ENCODE assay signal across 25 mouse cellular contexts in the genomic region with DNA sequence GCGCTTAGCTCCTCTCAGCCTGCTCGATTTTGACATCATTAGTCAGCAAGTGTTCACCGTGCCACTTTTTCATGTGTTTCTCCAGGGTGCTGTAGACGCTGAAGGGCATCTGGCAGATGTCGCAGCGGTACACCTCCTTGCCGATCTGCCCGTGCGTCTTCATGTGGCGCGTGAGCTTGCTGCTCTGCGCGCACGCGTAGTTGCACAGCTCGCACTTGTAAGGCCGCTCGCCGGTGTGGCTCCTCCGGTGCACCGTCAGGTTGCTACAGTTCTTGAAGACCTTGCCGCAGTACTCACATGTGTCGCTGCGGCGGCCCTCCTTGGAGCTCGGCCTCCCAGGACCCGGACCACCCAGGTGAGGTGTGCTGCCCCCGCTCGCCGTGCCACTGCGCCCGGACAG.
DNase-seq lines count a peak whose midpoint lies in the region; TF ChIP-seq lines count a peak whose summit lies in the region.
"Had no signal": no experiment of that assay in that cellular context is flagged by ENCODE, and none has a peak within 500 bp of the region (broad histone marks: within the 10 kb centered on the region; RNA-seq: fewer than 3 reads in every experiment).

No protein-coding gene starts in this region.

- H3K36me3 ChIP-seq in testis, adult 2 months (ENCODE audit: control insufficient read depth, insufficient read depth, low read length) = no peaks in the 10 kb centered on the region
- H3K36me3 ChIP-seq in ES-E14 (ENCODE audit: control insufficient read depth, insufficient read depth, low read length, poor library complexity, severe bottlenecking) = no peaks in the 10 kb centered on the region
- H3K36me3 ChIP-seq: liver, embryonic 13.5 days had no signal

- H3K27me3 ChIP-seq in testis, adult 2 months (ENCODE audit: control insufficient read depth, insufficient read depth, low read length) = no peaks in the 10 kb centered on the region
- H3K27me3 ChIP-seq: embryonic facial prominence, embryonic 13.5 days; heart, embryonic 13.5 days; liver, embryonic 13.5 days; neural tube, embryonic 12.5 days had no signal

- no peak overlapping the region; the same call in 1 of the 2 replicates for H3K9ac ChIP-seq in ES-E14 (ENCODE audit: insufficient read depth, low read depth, low read length, poor library complexity, severe bottlenecking)
- H3K9ac ChIP-seq: embryonic facial prominence, embryonic 13.5 days; heart, embryonic 13.5 days; liver, embryonic 13.5 days; lung, embryonic 14.5 days; neural tube, embryonic 12.5 days had no signal

- no peak overlapping the region for H3K4me3 ChIP-seq in gastrocnemius, adult 2 months
- H3K4me3 ChIP-seq in testis, adult 2 months (ENCODE audit: control insufficient read depth, low read depth, low read length) = peak overlapping the region; percentile 46
- peak overlapping the region; percentile 41 to 54; a peak in 3 of 4 replicates for H3K4me3 ChIP-seq in ES-E14 (ENCODE audit: insufficient read depth in 1 of 2, low read depth in 1 of 2, low read length in 2 of 2, poor library complexity in 1 of 2, severe bottlenecking in 1 of 2)
- H3K4me3 ChIP-seq: embryonic facial prominence, embryonic 13.5 days; heart, embryonic 13.5 days; liver, embryonic 13.5 days; neural tube, embryonic 12.5 days had no signal

- DNase-seq in gastrocnemius, adult 2 months = peak; percentile 13
- no peak for DNase-seq in gastrocnemius, adult 8-10 months (ENCODE audit: low spot score in 2 of 2)
- DNase-seq in testis, postnatal 10 days (ENCODE audit: low spot score) = no peak
- peak; percentile 41 for DNase-seq in ES-E14 (ENCODE audit: low read depth, low spot score)
- peak; percentile 21 for DNase-seq in naive thymus-derived CD4-positive, alpha-beta T cell, adult 2 months (ENCODE audit: low read depth)
- DNase-seq in urinary bladder, adult 18-20 months (ENCODE audit: low spot score in 2 of 2) = no peak
- DNase-seq in adrenal gland, adult 18-20 months (ENCODE audit: low spot score in 2 of 2) = no peak
- DNase-seq: adrenal gland, postnatal 10 days; cerebellum, adult 2 months; cerebellum, postnatal 25 days; gastrocnemius, postnatal 14 days; heart, adult 18-20 months; heart, postnatal 14 days; kidney, adult 2 months; kidney, postnatal 14 days; layer of hippocampus, postnatal 36 days; liver, embryonic 13.5 days; lung, embryonic 14.5 days; midbrain, embryonic 14.5 days; right cerebral cortex, postnatal 14 days; spleen, adult 18-20 months had no signal

- no peak for TF ChIP-seq CTCF in gastrocnemius, adult 2 months (IDR thresholded peaks at IDR 0.05)
- 0 out of 2 replicates have a peak, but pooled peaks have one; percentile 13 for TF ChIP-seq CTCF in testis, adult 2 months (IDR thresholded peaks at IDR 0.05; ENCODE audit: control insufficient read depth, insufficient read depth, insufficient replicate concordance, low read depth, low read length)

- H3K9me3 ChIP-seq in ES-E14 (ENCODE audit: control insufficient read depth, insufficient read depth, low read depth, low read length) = no peaks in the 10 kb centered on the region

- TF ChIP-seq POLR2A in testis, adult 2 months (IDR thresholded peaks at IDR 0.05; ENCODE audit: control insufficient read depth, low read depth, low read length) = no peak

- no peak overlapping the region for H3K27ac ChIP-seq in gastrocnemius, adult 2 months
- no peak overlapping the region for H3K27ac ChIP-seq in testis, adult 2 months (ENCODE audit: control insufficient read depth, insufficient read depth, low read depth, low read length)
- H3K27ac ChIP-seq in ES-E14 (ENCODE audit: insufficient read depth, low read depth, low read length, poor library complexity, severe bottlenecking) = no peak overlapping the region
- H3K27ac ChIP-seq: embryonic facial prominence, embryonic 13.5 days; heart, embryonic 13.5 days; liver, embryonic 13.5 days; neural tube, embryonic 12.5 days had no signal

- in situ Hi-C loops in ES-E14 (cut with MboI; ENCODE audit: low sequenced_read_pairs in 2 of 2, unreplicated experiment in 2 of 2) = no loop called here

- intact Hi-C loops in gastrocnemius, adult 2 months (cut with DNase I) = no loop called here

- peaks cover 14% of the 10 kb centered on the region for H3K4me1 ChIP-seq in testis, adult 2 months (ENCODE audit: control insufficient read depth, insufficient read depth, low read length)
- H3K4me1 ChIP-seq in ES-E14 (ENCODE audit: control insufficient read depth in 2 of 2, insufficient read depth in 2 of 2, low read length in 2 of 2, poor library complexity in 1 of 2) = peaks cover 0 to 2% of the 10 kb centered on the region in 2 experiments; a peak in 1 of 4 replicates
- H3K4me1 ChIP-seq: liver, embryonic 13.5 days had no signal

TF ChIP-seq in ES-E14, 5 proteins besides CTCF, POLR2A, EP300 and RAD21:
- TF ChIP-seq ZC3H11A (IDR thresholded peaks at IDR 0.05; ENCODE audit: borderline replicate concordance, low read depth, low read length) (no peak), ZNF384 (IDR thresholded peaks at IDR 0.05; ENCODE audit: low read depth, low read length) (no peak), MAFK (IDR thresholded peaks at IDR 0.05; ENCODE audit: insufficient read depth, low read depth, low read length) (no peak), CHD2 (IDR thresholded peaks at IDR 0.05; ENCODE audit: low read depth, low read length) (no peak), HCFC1 (IDR thresholded peaks at IDR 0.05; ENCODE audit: borderline replicate concordance, insufficient read depth, low read length) (no peak)
TF ChIP-seq in ES-E14: peak in this region for 0.

Comparison
In these comparisons a context has a peak if more than half of its experiments do, and no peak if none do; other contexts are left out.
1. DNase-seq: peak in gastrocnemius, adult 2 months (single experiment), ES-E14 (single experiment) and naive thymus-derived CD4-positive, alpha-beta T cell, adult 2 months (single experiment); none in gastrocnemius, adult 8-10 months (0 of 2), testis, postnatal 10 days (single experiment), urinary bladder, adult 18-20 months (0 of 2) and adrenal gland, adult 18-20 months (0 of 2).